In genomic region chr19:37975951-37976350, GRCm38 (mm10) we compare ENCODE assay signal across 33 mouse cellular contexts.
"Had no signal": no experiment of that assay in that cellular context is flagged by ENCODE, and none has a peak within 500 bp of the region (broad histone marks: within the 10 kb centered on the region; RNA-seq: fewer than 3 reads in every experiment).

No protein-coding gene starts in this region.

- H3K27ac ChIP-seq: heart, embryonic 13.5 days; heart, embryonic 15.5 days; hindbrain, embryonic 10.5 days; hindbrain, embryonic 12.5 days; hindbrain, embryonic 13.5 days; hindbrain, embryonic 14.5 days; hindbrain, embryonic 15.5 days; hindbrain, postnatal 0 days; intestine, embryonic 15.5 days; kidney, embryonic 15.5 days; kidney, postnatal 0 days; layer of hippocampus, adult 2 months; left cerebral cortex, adult 2 months had no signal

- H3K36me3 ChIP-seq: heart, embryonic 15.5 days; hindbrain, embryonic 10.5 days; hindbrain, embryonic 12.5 days; hindbrain, embryonic 13.5 days; hindbrain, embryonic 15.5 days; intestine, embryonic 15.5 days had no signal

- ATAC-seq: hindbrain, embryonic 16.5 days; hindbrain, postnatal 0 days; inflammation-experienced regulatory T-cells, adult 6 months; intestine, embryonic 15.5 days; intestine, embryonic 16.5 days; intestine, postnatal 0 days had no signal

- H3K9ac ChIP-seq: heart, embryonic 13.5 days; heart, embryonic 15.5 days; hindbrain, embryonic 12.5 days; hindbrain, embryonic 13.5 days; hindbrain, embryonic 14.5 days; hindbrain, embryonic 15.5 days; intestine, embryonic 15.5 days; kidney, embryonic 15.5 days had no signal

- H3K4me3 ChIP-seq: heart, embryonic 13.5 days; heart, embryonic 15.5 days; hindbrain, embryonic 10.5 days; hindbrain, embryonic 12.5 days; hindbrain, embryonic 13.5 days; hindbrain, embryonic 15.5 days; intestine, embryonic 15.5 days; kidney, embryonic 15.5 days; layer of hippocampus, adult 2 months; left cerebral cortex, adult 2 months had no signal

- H3K27me3 ChIP-seq: heart, embryonic 13.5 days; heart, embryonic 15.5 days; hindbrain, embryonic 12.5 days; hindbrain, embryonic 13.5 days; hindbrain, embryonic 15.5 days; intestine, embryonic 15.5 days; kidney, embryonic 15.5 days had no signal

- H3K4me2 ChIP-seq: heart, embryonic 13.5 days; heart, embryonic 15.5 days; hindbrain, embryonic 12.5 days; hindbrain, embryonic 13.5 days; hindbrain, embryonic 14.5 days; hindbrain, embryonic 15.5 days; intestine, embryonic 15.5 days; kidney, embryonic 15.5 days had no signal

- H3K4me1 ChIP-seq: heart, embryonic 13.5 days; heart, embryonic 15.5 days; hindbrain, embryonic 10.5 days; hindbrain, embryonic 12.5 days; hindbrain, embryonic 13.5 days; hindbrain, embryonic 15.5 days; intestine, embryonic 15.5 days had no signal

- DNase-seq: heart, postnatal 10 days; heart, postnatal 14 days; heart, postnatal 36 days; heart, postnatal 4 days; kidney, adult 11 months; kidney, adult 18-20 months; kidney, adult 2 months; kidney, adult 8-10 months; kidney, adult 9 months; kidney, postnatal 10 days; kidney, postnatal 14 days; kidney, postnatal 25 days; kidney, postnatal 36 days; kidney, postnatal 4 days; layer of hippocampus, adult 9-11 months; layer of hippocampus, postnatal 36 days had no signal

- H3K9me3 ChIP-seq: heart, embryonic 13.5 days; heart, embryonic 15.5 days; hindbrain, embryonic 10.5 days; hindbrain, embryonic 12.5 days; hindbrain, embryonic 13.5 days; hindbrain, embryonic 15.5 days; intestine, embryonic 15.5 days; kidney, embryonic 15.5 days had no signal
